Mouse (Mus musculus) heart, postnatal 0 days (tissue): ENCODE measurements around the gene Adprh.

Experiments
- CTCF ChIP-seq: IDR thresholded peaks from 2 replicates; pipeline ENCODE4 v1.5.1; 2016; ENCODE audit warnings: antibody characterized with exemption, control low read depth, low read depth
- EP300 ChIP-seq: IDR thresholded peaks from 2 replicates; pipeline ENCODE4 v1.6.1; 2016; ENCODE audit warnings: antibody characterized with exemption, low read depth

GRCm38 (mm10) chr16:38408416-38408815, 44.1 kb downstream of the Adprh start:
- TF ChIP-seq CTCF (no peak), EP300 (no peak)
